Mouse (Mus musculus) liver, adult 2 months (tissue): ENCODE data around the gene Vmn2r81. TPM values are rescaled to one million over a fixed set of nuclear protein-coding genes. Genes with fewer than 3 reads are reported as not detected.

ENCODE experiments used
- DNase-seq: peaks from one replicate; pipeline ENCODE4 v3.0.0-alpha.2; 2011; ENCODE audit warnings: low read depth, low spot score; ENCODE audit errors: extremely low read depth
- H3K27ac ChIP-seq: fragments of 200-500 bp; replicated peaks from 2 replicates; pipeline ENCODE4 v1.5.1; 2012; ENCODE audit warnings: low read depth, mild to moderate bottlenecking, control low read depth, inconsistent platforms, low read length; ENCODE audit not compliant: insufficient read depth
- H3K27me3 ChIP-seq: fragments of 200-500 bp; 2 replicates; pipeline ENCODE4 v1.6.1; 2012; ENCODE audit warnings: mild to moderate bottlenecking, moderate library complexity, low read length, inconsistent platforms; ENCODE audit not compliant: control insufficient read depth, insufficient read depth
- H3K36me3 ChIP-seq: fragments of 200-500 bp; 2 replicates; pipeline ENCODE4 v1.6.1; 2012; ENCODE audit warnings: low read length, inconsistent platforms; ENCODE audit not compliant: control insufficient read depth, insufficient read depth
- H3K4me1 ChIP-seq: fragments of 200-500 bp; 2 replicates; pipeline ENCODE4 v1.6.1; 2011; ENCODE audit warnings: low read length; ENCODE audit not compliant: control insufficient read depth, insufficient read depth
- H3K4me3 ChIP-seq: fragments of 200-500 bp; 2 replicates; pipeline ENCODE4 v1.5.1; 2011; ENCODE audit warnings: low read depth, mild to moderate bottlenecking, control low read depth, low read length, moderate library complexity; ENCODE audit not compliant: insufficient read depth
- H3K79me2 ChIP-seq: fragments of 200-500 bp; 2 replicates; pipeline ENCODE4 v1.6.1; 2012; ENCODE audit warnings: inconsistent platforms, mild to moderate bottlenecking, low read length, moderate library complexity; ENCODE audit not compliant: control insufficient read depth, insufficient read depth
- H3K9ac ChIP-seq: fragments of 200-500 bp; 2 replicates; pipeline ENCODE4 v1.6.1; 2012; ENCODE audit warnings: low read depth, mild to moderate bottlenecking, control low read depth, inconsistent platforms, low read length
- CTCF ChIP-seq: fragments of 200-500 bp; IDR thresholded peaks from 2 replicates; pipeline ENCODE4 v1.5.1; 2011; ENCODE audit warnings: low read depth, low read length, control low read depth
- POLR2A ChIP-seq: fragments of 200-500 bp; IDR thresholded peaks from 2 replicates; pipeline ENCODE4 v1.6.1; 2011; ENCODE audit warnings: low read length, control low read depth; ENCODE audit not compliant: insufficient read depth; ENCODE audit errors: extremely low read depth
- polyA plus RNA-seq: library from polyadenylated mRNA; depleted of rRNA; stranded (reverse); fragments of >200 nt; gene quantifications from 2 replicates; pipeline ENCODE4 v1.2.3, GENCODE M21; 2012; rRNA removed
- total RNA-seq: library from RNA; depleted of rRNA; stranded (reverse); fragments of >200 nt; gene quantifications from 2 replicates; pipeline ENCODE4 v1.2.3, GENCODE M21; 2014; rRNA removed

Vmn2r81 gene
- total and polyA plus RNA-seq, 2 experiments: not detected

DNA sequence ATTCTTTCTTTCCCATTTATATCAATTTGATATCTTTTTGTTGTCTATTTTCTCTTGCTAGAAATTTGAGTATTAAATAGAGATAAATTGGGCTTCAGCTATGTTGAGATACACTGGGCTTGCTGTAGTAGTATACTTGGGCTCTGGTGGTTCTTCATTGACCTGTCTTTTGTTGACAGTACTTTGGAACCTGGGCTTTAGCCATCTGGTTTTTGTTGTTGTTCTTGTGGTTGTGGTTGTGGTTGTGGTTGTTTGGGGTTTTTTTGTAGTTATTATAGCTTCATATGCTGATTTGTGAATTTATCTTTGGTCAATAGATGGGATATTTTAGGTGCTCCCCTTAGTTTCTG lies 75.2 kb downstream of the Vmn2r81 start:
- Histone ChIP-seq H3K79me2 (no peaks in the 10 kb centered on the region), H3K27ac (no peak overlapping the region), H3K4me3 (no peak overlapping the region), H3K9ac (no peak overlapping the region), H3K27me3 (no peaks in the 10 kb centered on the region), H3K4me1 (no peaks in the 10 kb centered on the region), H3K36me3 (no peaks in the 10 kb centered on the region)
- TF ChIP-seq POLR2A (no peak), CTCF (no peak)
- no peak for DNase-seq

Other genes with a start within 250 kb of the Vmn2r81 start
- not detected in 2 replicates for gene Olfr1351, start 235.2 kb upstream of the Vmn2r81 start, total RNA-seq
- gene Olfr1351, start 235.2 kb upstream of the Vmn2r81 start, polyA plus RNA-seq: not detected in 2 replicates
- not detected in 2 replicates for gene Olfr57, start 219.0 kb upstream of the Vmn2r81 start, total RNA-seq
- gene Olfr57, start 219.0 kb upstream of the Vmn2r81 start, polyA plus RNA-seq: not detected in 2 replicates
- gene 2610008E11Rik, start 150.1 kb upstream of the Vmn2r81 start, total RNA-seq: 12.1 and 13.8 TPM in 2 replicates
- 0.67 and 0.75 TPM in 2 replicates for gene 2610008E11Rik, start 150.1 kb upstream of the Vmn2r81 start, polyA plus RNA-seq
- gene Vmn2r80, start 98.9 kb upstream of the Vmn2r81 start, total RNA-seq: not detected in 2 replicates
- not detected in 2 replicates for gene Vmn2r80, start 98.9 kb upstream of the Vmn2r81 start, polyA plus RNA-seq
- gene Vmn2r82, start 108.8 kb downstream of the Vmn2r81 start, total RNA-seq: not detected in 2 replicates
- not detected in 2 replicates for gene Vmn2r82, start 108.8 kb downstream of the Vmn2r81 start, polyA plus RNA-seq
- gene Vmn2r83, start 221.0 kb downstream of the Vmn2r81 start, total RNA-seq: not detected in 2 replicates
- gene Vmn2r83, start 221.0 kb downstream of the Vmn2r81 start, polyA plus RNA-seq: not detected in 2 replicates